Mouse (Mus musculus): ENCODE measurements around the gene Lhx5.

DNA sequence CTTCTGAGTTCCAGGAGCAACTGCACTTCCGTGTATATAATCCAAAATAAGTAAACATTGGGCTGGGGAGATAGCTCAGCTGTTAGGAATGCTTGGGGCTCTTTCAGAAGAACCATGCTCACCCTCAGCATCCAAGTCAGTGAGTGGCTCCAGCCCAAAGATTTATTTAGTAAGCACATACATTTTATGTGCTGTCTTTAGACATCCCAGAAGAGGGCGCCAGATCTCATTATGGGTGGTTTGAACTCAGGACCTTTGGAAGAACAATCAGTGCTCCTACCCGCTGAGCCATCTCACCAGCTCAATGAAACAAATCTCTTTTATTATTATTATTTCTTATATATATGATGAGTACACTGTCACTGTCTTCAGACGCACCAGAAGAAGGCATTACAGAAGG, 48.0 kb downstream of the Lhx5 start:
- TF ChIP-seq CTCF (IDR thresholded peaks at IDR 0.05; ENCODE audit: low read depth): no peak
- TF ChIP-seq EP300 (IDR thresholded peaks at IDR 0.05; ENCODE audit: low read depth): no peak

All from heart, postnatal 0 days (tissue).